Mouse (Mus musculus) forebrain, postnatal 0 days (tissue): ENCODE results near the gene Fance. TPM values are rescaled to one million over a fixed set of nuclear protein-coding genes. Genes with fewer than 3 reads are reported as not detected.

Experiments used
- ATAC-seq: fragments of 200-750 bp; cut with Nextera tagmentation; 2 replicates; pipeline ENCODE4 v1.8.0; 2017; ENCODE audit warnings: mild to moderate bottlenecking, moderate library complexity
- DNase-seq: peaks from one replicate; pipeline ENCODE4 v3.0.0-alpha.2; 2015
- H3K27ac ChIP-seq: fragments of 300-500 bp; sonication (generic); 2 replicates; pipeline ENCODE4 v1.5.1; 2014; ENCODE audit warnings: low read depth, mild to moderate bottlenecking, antibody characterized with exemption, low read length, moderate library complexity, mixed read lengths
- H3K27me3 ChIP-seq: fragments of 300-500 bp; sonication (generic); 2 replicates; pipeline ENCODE4 v1.6.1; 2014; ENCODE audit warnings: mild to moderate bottlenecking, low read length, mixed read lengths; ENCODE audit not compliant: insufficient read depth
- H3K36me3 ChIP-seq: fragments of 300-500 bp; sonication (generic); 2 replicates; pipeline ENCODE4 v1.6.1; 2014; ENCODE audit warnings: mild to moderate bottlenecking, moderate library complexity; ENCODE audit not compliant: insufficient read depth
- H3K4me1 ChIP-seq: fragments of 300-500 bp; sonication (generic); 2 replicates; pipeline ENCODE4 v1.6.1; 2014; ENCODE audit warnings: antibody characterized with exemption; ENCODE audit not compliant: insufficient read depth
- H3K4me2 ChIP-seq: fragments of 300-500 bp; sonication (generic); 2 replicates; pipeline ENCODE4 v1.6.1; 2014; ENCODE audit warnings: low read depth, mild to moderate bottlenecking, moderate library complexity
- H3K4me3 ChIP-seq: fragments of 300-500 bp; sonication (generic); 2 replicates; pipeline ENCODE4 v1.5.1; 2014; ENCODE audit warnings: low read depth, low read length, mixed read lengths
- H3K9ac ChIP-seq: fragments of 300-500 bp; sonication (generic); 2 replicates; pipeline ENCODE4 v1.6.1; 2014; ENCODE audit warnings: mild to moderate bottlenecking
- H3K9me3 ChIP-seq: fragments of 300-500 bp; sonication (generic); 2 replicates; pipeline ENCODE4 v1.6.1; 2016; ENCODE audit warnings: low read length
- CTCF ChIP-seq: sonication (generic); IDR thresholded peaks from 2 replicates; pipeline ENCODE4 v1.5.1; 2016; ENCODE audit warnings: antibody characterized with exemption, control low read depth, low read depth
- WGBS: fragments of 180-500 bp; shearing (Covaris S2); extraction: QIAGEN DNeasy Blood & Tissue Kit; methylation state at CpG from one replicate; pipeline ENCODE4 v1.1.7; 2014; 5-methylcytosine and 5-hydroxymethylcytosine counted together
- polyA plus RNA-seq: library from polyadenylated mRNA; unstranded; fragments of >200 nt; fragmentation: Nextera tagmentation; extraction: Ambion mirVana; gene quantifications from 2 replicates; pipeline ENCODE4 v1.2.1, GENCODE M21; 2015
- total RNA-seq: library from RNA; depleted of rRNA; stranded (reverse); fragments of >200 nt; gene quantifications from 2 replicates; pipeline ENCODE4 v1.2.3, GENCODE M21; 2014

Fance gene
- total and polyA plus RNA-seq, 2 experiments from 2014 or later: 31.2 to 35.2 TPM

GRCm38 (mm10) chr17:28348211-28348610 lies 34.9 kb downstream of the Fance start:
- DNase-seq (no peak), ATAC-seq (no peak)
- Histone ChIP-seq H3K9ac (no peak overlapping the region), H3K9me3 (no peaks in the 10 kb centered on the region), H3K27ac (no peak overlapping the region), H3K4me3 (no peak overlapping the region), H3K4me1 (no peaks in the 10 kb centered on the region), H3K4me2 (no peak overlapping the region), H3K27me3 (peaks cover 7% of the 10 kb centered on the region; the same call in 1 of the 2 replicates), H3K36me3 (no peaks in the 10 kb centered on the region)
- WGBS: 65% methylated on average over 6 of the region's 6 CpGs
- TF ChIP-seq CTCF: no peak

GRCm38 (mm10) chr17:28349264-28349880 lies 36.1 kb downstream of the Fance start:
- ATAC-seq (no peak), DNase-seq (no peak)
- no peak for TF ChIP-seq CTCF
- Histone ChIP-seq H3K4me3 (peak overlapping the region; percentile 54), H3K36me3 (no peaks in the 10 kb centered on the region), H3K27me3 (peaks cover 7% of the 10 kb centered on the region; the same call in 1 of the 2 replicates), H3K4me1 (no peaks in the 10 kb centered on the region), H3K4me2 (peak overlapping the region; percentile 90), H3K9ac (peak overlapping the region; percentile 55), H3K27ac (no peak overlapping the region), H3K9me3 (no peaks in the 10 kb centered on the region)
- 14% methylated on average over 12 of the region's 13 CpGs for WGBS

GRCm38 (mm10) chr17:28349901-28350465 lies 36.7 kb downstream of the Fance start:
- ATAC-seq: peak; percentile 50
- peak overlapping the region; percentile 54 for H3K4me3 ChIP-seq
- 3% methylated on average over 37 of the region's 54 CpGs for WGBS
- DNase-seq: peak; percentile 41
- no peaks in the 10 kb centered on the region for H3K4me1 ChIP-seq
- H3K4me2 ChIP-seq: peak overlapping the region; percentile 90
- H3K9ac ChIP-seq: peak overlapping the region; percentile 55
- no peaks in the 10 kb centered on the region for H3K9me3 ChIP-seq
- peaks cover 7% of the 10 kb centered on the region; the same call in 1 of the 2 replicates for H3K27me3 ChIP-seq
- H3K36me3 ChIP-seq: no peaks in the 10 kb centered on the region
- no peak for TF ChIP-seq CTCF
- peak overlapping the region; percentile 45; the same call in 1 of the 2 replicates for H3K27ac ChIP-seq

GRCm38 (mm10) chr17:28350466-28351352 lies 37.4 kb downstream of the Fance start, which contains the start of gene Tead3:
TSS of gene Tead3 (minus strand) at chr17:28350817.
- DNase-seq (peak; percentile 75), ATAC-seq (peak; percentile 84)
- Histone ChIP-seq H3K4me2 (peak within 1 kb of the TSS; percentile 90), H3K27ac (peak within 1 kb of the TSS; percentile 45; the same call in 1 of the 2 replicates), H3K9ac (peak within 1 kb of the TSS; percentile 60), H3K4me3 (peak within 1 kb of the TSS; percentile 54), H3K9me3 (no peaks in the 10 kb centered on the region), H3K4me1 (no peaks in the 10 kb centered on the region), H3K27me3 (peaks cover 7% of the 10 kb centered on the region; the same call in 1 of the 2 replicates), H3K36me3 (no peaks in the 10 kb centered on the region)
- TF ChIP-seq CTCF: peak; percentile 24; the same call in 1 of the 2 replicates
- WGBS: 2% methylated on average over 63 of the region's 73 CpGs

- DNase-seq: no peak
- WGBS: under 1% methylated on average over 29 of the region's 29 CpGs
- Histone ChIP-seq H3K4me2 (peak overlapping the region; percentile 90), H3K27ac (no peak overlapping the region), H3K27me3 (peaks cover 7% of the 10 kb centered on the region; the same call in 1 of the 2 replicates), H3K9me3 (no peaks in the 10 kb centered on the region), H3K4me1 (no peaks in the 10 kb centered on the region), H3K36me3 (no peaks in the 10 kb centered on the region), H3K4me3 (peak overlapping the region; percentile 54), H3K9ac (peak overlapping the region; percentile 60)
- no peak for TF ChIP-seq CTCF
- no peak for ATAC-seq
These were observed 38.1 kb downstream of the Fance start for GRCm38 (mm10) chr17:28351353-28351890.

- no peaks in the 10 kb centered on the region for H3K36me3 ChIP-seq
- DNase-seq: no peak
- no peak for ATAC-seq
- 27% methylated on average over 11 of the region's 11 CpGs for WGBS
- no peaks in the 10 kb centered on the region for H3K9me3 ChIP-seq
- no peaks in the 10 kb centered on the region for H3K4me1 ChIP-seq
- no peak overlapping the region for H3K4me3 ChIP-seq
- peaks cover 7% of the 10 kb centered on the region; the same call in 1 of the 2 replicates for H3K27me3 ChIP-seq
- H3K27ac ChIP-seq: no peak overlapping the region
- no peak overlapping the region for H3K4me2 ChIP-seq
- H3K9ac ChIP-seq: no peak overlapping the region
- TF ChIP-seq CTCF: no peak
These were observed 38.7 kb downstream of the Fance start for GRCm38 (mm10) chr17:28352018-28352417.
